Mouse (Mus musculus) heart, adult 2 months (tissue): ENCODE data around the gene Aldh18a1.

Experiments used
- CTCF ChIP-seq: fragments of 200-600 bp; IDR thresholded peaks from 2 replicates; pipeline ENCODE4 v1.8.1; 2022; ENCODE audit warnings: antibody characterized with exemption, mild to moderate bottlenecking, moderate library complexity
- EP300 ChIP-seq: fragments of 200-500 bp; IDR thresholded peaks from 2 replicates; pipeline ENCODE4 v1.6.1; 2011; ENCODE audit warnings: low read depth, low read length, control low read depth; ENCODE audit not compliant: insufficient read depth
- POLR2A ChIP-seq: fragments of 200-500 bp; IDR thresholded peaks from 2 replicates; pipeline ENCODE4 v1.6.1; 2011; ENCODE audit warnings: mild to moderate bottlenecking, low read depth, low read length, control low read depth; ENCODE audit not compliant: insufficient read depth

DNA sequence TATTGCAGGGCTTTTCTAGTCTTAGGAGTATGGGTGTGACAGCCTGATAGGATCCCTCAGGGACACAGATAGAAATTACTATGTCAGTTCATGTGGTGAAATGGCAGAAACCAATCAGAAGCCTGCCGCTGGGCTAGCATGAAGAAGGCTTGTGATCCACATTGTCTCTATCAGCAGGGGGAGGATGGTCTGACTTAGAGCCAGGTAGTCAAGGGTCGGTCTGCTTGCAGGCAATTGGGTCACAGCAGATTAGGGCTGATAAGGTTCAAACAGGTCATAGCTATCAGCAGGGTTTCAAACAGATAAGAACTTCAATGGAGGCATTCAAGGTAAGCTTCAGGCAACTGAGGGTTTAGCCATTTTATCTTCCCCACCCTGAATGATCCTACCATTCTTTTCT is 7.4 kb downstream of the Aldh18a1 start:
- TF ChIP-seq POLR2A (no peak), EP300 (no peak), CTCF (no peak)
